Mouse (Mus musculus): ENCODE results near the gene Pygl.
"Not testable (repeated sequence)": the region's sequence is repeated elsewhere in the genome, so short reads cannot be mapped to it uniquely, and the experiment has no call there.

The Pygl gene

GRCm38 (mm10) chr12:70227121-70227932 is 4.0 kb downstream of the Pygl start:
- DNase-seq (ENCODE audit: low spot score) = no peak

- DNase-seq (ENCODE audit: low spot score) = no peak
Measured at GRCm38 (mm10) chr12:70226655-70227054, 4.6 kb downstream of the Pygl start.

GRCm38 (mm10) chr12:70223331-70223730 is 8.0 kb downstream of the Pygl start:
- DNase-seq (ENCODE audit: low spot score) = no peak

- no peak for DNase-seq (ENCODE audit: low spot score)
Measured at GRCm38 (mm10) chr12:70221425-70221824, 9.9 kb downstream of the Pygl start.

GRCm38 (mm10) chr12:70218795-70219540 is 12.3 kb downstream of the Pygl start:
- DNase-seq (ENCODE audit: low spot score) = no peak

- DNase-seq (ENCODE audit: low spot score) = no peak
Measured at GRCm38 (mm10) chr12:70216229-70216800, 15.0 kb downstream of the Pygl start.

GRCm38 (mm10) chr12:70214281-70214680 is 17.0 kb downstream of the Pygl start:
- no peak for DNase-seq (ENCODE audit: low spot score)

- DNase-seq (ENCODE audit: low spot score) = no peak
Measured at GRCm38 (mm10) chr12:70213601-70214000, 17.7 kb downstream of the Pygl start.

- no peak for DNase-seq (ENCODE audit: low spot score)
Measured at GRCm38 (mm10) chr12:70212501-70212900, 18.8 kb downstream of the Pygl start.

GRCm38 (mm10) chr12:70208214-70208613 is 23.1 kb downstream of the Pygl start:
- DNase-seq (ENCODE audit: low spot score) = no peak

GRCm38 (mm10) chr12:70204433-70204832 is 26.9 kb downstream of the Pygl start:
- no peak for DNase-seq (ENCODE audit: low spot score)

GRCm38 (mm10) chr12:70201926-70202529 is 29.3 kb downstream of the Pygl start:
- no peak for DNase-seq (ENCODE audit: low spot score)

GRCm38 (mm10) chr12:70196341-70196740 is 34.9 kb downstream of the Pygl start:
- no peak for DNase-seq (ENCODE audit: low spot score)

- no peak for DNase-seq (ENCODE audit: low spot score)
Measured at GRCm38 (mm10) chr12:70195426-70195825, 35.9 kb downstream of the Pygl start.

- no peak for DNase-seq (ENCODE audit: low spot score)
Measured at GRCm38 (mm10) chr12:70192267-70192727, 39.0 kb downstream of the Pygl start.

GRCm38 (mm10) chr12:70184173-70184783 is 47.0 kb downstream of the Pygl start:
- DNase-seq (ENCODE audit: low spot score) = no peak

- DNase-seq (ENCODE audit: low spot score) = not testable (repeated sequence)
Measured at GRCm38 (mm10) chr12:70183507-70183906, 47.8 kb downstream of the Pygl start.

GRCm38 (mm10) chr12:70169969-70170368 is 61.3 kb downstream of the Pygl start:
- no peak for DNase-seq (ENCODE audit: low spot score)

GRCm38 (mm10) chr12:70167950-70168349 is 63.3 kb downstream of the Pygl start:
- DNase-seq (ENCODE audit: low spot score) = no peak

- no peak for DNase-seq (ENCODE audit: low spot score)
Measured at GRCm38 (mm10) chr12:70164741-70165140, 66.5 kb downstream of the Pygl start.

- DNase-seq (ENCODE audit: low spot score) = no peak
Measured at GRCm38 (mm10) chr12:70161057-70161456, 70.2 kb downstream of the Pygl start.

All from left cerebral cortex, adult 11 months (tissue).